Mouse (Mus musculus) lung, embryonic 14.5 days (tissue): ENCODE results near the gene Gne. TPM values are rescaled to one million over a fixed set of nuclear protein-coding genes. Genes with fewer than 3 reads are reported as not detected.

Experiments
- ATAC-seq: fragments of 200-750 bp; cut with Nextera tagmentation; 2 replicates; pipeline ENCODE4 v1.8.0; 2017; ENCODE audit warnings: mild to moderate bottlenecking, moderate TSS enrichment, moderate library complexity; ENCODE audit not compliant: insufficient read depth
- DNase-seq: peaks from one replicate; pipeline ENCODE4 v3.0.0-alpha.2; 2015
- H3K27ac ChIP-seq: fragments of 300-500 bp; sonication (generic); 2 replicates; pipeline ENCODE4 v1.5.1; 2014; ENCODE audit warnings: low read depth, mild to moderate bottlenecking, moderate library complexity
- H3K27me3 ChIP-seq: fragments of 300-500 bp; sonication (generic); 2 replicates; pipeline ENCODE4 v1.6.1; 2014; ENCODE audit warnings: low read length, control low read depth; ENCODE audit not compliant: insufficient read depth
- H3K36me3 ChIP-seq: fragments of 300-500 bp; sonication (generic); 2 replicates; pipeline ENCODE4 v1.6.1; 2014; ENCODE audit warnings: control low read depth; ENCODE audit not compliant: insufficient read depth
- H3K4me1 ChIP-seq: fragments of 300-500 bp; sonication (generic); 2 replicates; pipeline ENCODE4 v1.6.1; 2014; ENCODE audit warnings: antibody characterized with exemption, control low read depth; ENCODE audit not compliant: insufficient read depth
- H3K4me2 ChIP-seq: fragments of 300-500 bp; sonication (generic); 2 replicates; pipeline ENCODE4 v1.6.1; 2014; ENCODE audit warnings: mild to moderate bottlenecking
- H3K4me3 ChIP-seq: fragments of 300-500 bp; sonication (generic); 2 replicates; pipeline ENCODE4 v1.5.1; 2014; ENCODE audit warnings: low read depth, low read length
- H3K9ac ChIP-seq: fragments of 300-500 bp; sonication (generic); 2 replicates; pipeline ENCODE4 v1.6.1; 2014
- H3K9me3 ChIP-seq: fragments of 300-500 bp; sonication (generic); 2 replicates; pipeline ENCODE4 v1.6.1; 2016; ENCODE audit warnings: low read depth, low read length, control low read depth
- CTCF ChIP-seq: IDR thresholded peaks from 2 replicates; pipeline ENCODE4 v1.5.1; 2016; ENCODE audit warnings: antibody characterized with exemption, low read depth
- WGBS: fragments of 180-500 bp; shearing (Covaris S2); extraction: QIAGEN DNeasy Blood & Tissue Kit; methylation state at CpG from one replicate; pipeline ENCODE4 v1.1.7; 2014; 5-methylcytosine and 5-hydroxymethylcytosine counted together
- polyA plus RNA-seq: library from polyadenylated mRNA; unstranded; fragments of >200 nt; fragmentation: Nextera tagmentation; extraction: Ambion mirVana; gene quantifications from 2 replicates; pipeline ENCODE4 v1.2.1, GENCODE M21; 2014

Gne gene
- polyA plus RNA-seq, 1 experiment from 2014 or later, result 38.5 TPM

DNA sequence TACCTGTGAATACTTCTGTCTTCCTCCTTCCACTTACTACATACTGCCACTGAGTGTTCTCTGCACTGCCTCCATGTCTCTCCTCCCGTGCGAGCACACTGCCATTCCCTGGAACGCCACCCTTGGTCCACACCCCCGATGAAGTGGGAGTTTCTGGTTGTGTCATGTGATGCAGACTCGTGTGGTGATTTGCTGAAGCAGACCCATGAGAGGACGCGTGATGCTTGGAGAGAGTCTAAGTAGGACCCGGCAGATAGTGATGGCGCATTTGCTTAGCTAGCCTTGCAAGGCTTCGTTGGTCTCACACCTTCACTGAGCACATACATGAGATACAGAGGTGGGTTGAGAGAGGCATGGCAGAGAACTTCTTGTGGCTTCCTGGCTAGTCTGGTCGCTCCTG, 90.9 kb downstream of the Gne start:
- ATAC-seq (no peak), DNase-seq (no peak)
- H3K4me2 ChIP-seq, result no peak overlapping the region
- H3K9ac ChIP-seq, result no peak overlapping the region
- 89% methylated on average over 11 of the region's 11 CpGs for WGBS
- H3K36me3 ChIP-seq, result no peaks in the 10 kb centered on the region
- no peaks in the 10 kb centered on the region for H3K27me3 ChIP-seq
- no peaks in the 10 kb centered on the region for H3K4me1 ChIP-seq
- H3K9me3 ChIP-seq, result no peaks in the 10 kb centered on the region
- H3K4me3 ChIP-seq, result no peak overlapping the region
- H3K27ac ChIP-seq, result no peak overlapping the region
- no peak for TF ChIP-seq CTCF

DNA sequence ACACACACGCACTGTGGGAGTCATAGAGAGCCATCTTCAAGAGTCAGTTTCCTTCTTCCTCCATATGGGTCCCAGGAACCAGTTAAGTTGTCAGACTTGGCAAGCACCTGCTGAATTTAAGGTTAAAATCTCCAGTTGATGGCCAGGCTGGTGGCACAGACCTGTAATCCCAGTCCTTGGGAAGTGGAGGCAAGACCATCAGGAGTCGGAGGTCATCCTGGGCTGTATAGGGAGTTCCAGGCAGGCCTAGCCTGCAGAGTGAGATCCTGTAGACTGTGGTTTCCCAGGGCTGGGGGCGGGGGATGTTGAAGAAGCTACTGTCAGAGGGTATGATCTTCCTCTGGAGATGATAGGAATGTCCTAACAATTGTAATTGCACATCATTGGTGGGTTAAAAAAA, 95.0 kb downstream of the Gne start:
- Histone ChIP-seq H3K4me3 (no peak overlapping the region), H3K27ac (no peak overlapping the region), H3K4me2 (no peak overlapping the region), H3K4me1 (no peaks in the 10 kb centered on the region), H3K27me3 (no peaks in the 10 kb centered on the region), H3K9ac (no peak overlapping the region), H3K36me3 (no peaks in the 10 kb centered on the region), H3K9me3 (no peaks in the 10 kb centered on the region)
- 83% methylated on average over 3 of the region's 3 CpGs for WGBS
- TF ChIP-seq CTCF, result no peak
- DNase-seq (no peak), ATAC-seq (no peak)

DNA sequence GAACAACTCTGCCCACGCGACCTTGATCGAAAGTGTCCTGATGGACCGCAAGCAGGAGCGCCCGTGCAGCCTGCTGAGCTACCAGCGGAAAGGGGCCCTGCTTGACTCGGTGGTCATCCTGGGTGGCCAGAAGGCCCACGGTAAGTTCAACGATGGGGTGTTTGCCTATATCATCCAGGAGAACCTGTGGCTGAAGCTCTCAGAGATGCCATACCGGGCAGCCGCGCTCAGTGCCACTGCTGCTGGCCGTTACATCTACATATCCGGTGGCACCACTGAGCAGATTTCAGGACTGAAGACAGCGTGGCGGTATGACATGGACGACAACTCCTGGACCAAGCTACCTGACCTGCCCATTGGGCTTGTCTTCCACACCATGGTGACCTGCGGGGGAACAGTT, 99.7 kb downstream of the Gne start:
- Histone ChIP-seq H3K4me3 (no peak overlapping the region), H3K27me3 (no peaks in the 10 kb centered on the region), H3K9ac (no peak overlapping the region), H3K27ac (no peak overlapping the region), H3K36me3 (no peaks in the 10 kb centered on the region), H3K4me1 (no peaks in the 10 kb centered on the region), H3K4me2 (no peak overlapping the region), H3K9me3 (no peaks in the 10 kb centered on the region)
- TF ChIP-seq CTCF, result no peak
- DNase-seq, result no peak
- WGBS, result 87% methylated on average over 19 of the region's 19 CpGs
- no peak for ATAC-seq

Other genes starting within 250 kb of the Gne start
- gene Olfr157, start 244.0 kb downstream of the Gne start, polyA plus RNA-seq, result not detected in 2 replicates
- not detected in 2 replicates for gene Olfr155, start 232.6 kb downstream of the Gne start, polyA plus RNA-seq
- 27.9 and 29.5 TPM in 2 replicates for gene Reck, start 208.6 kb downstream of the Gne start, polyA plus RNA-seq
- 77.4 and 82.8 TPM in 2 replicates for gene Glipr2, start 126.8 kb downstream of the Gne start, polyA plus RNA-seq
- not detected in 2 replicates for gene Ccin, start 100.7 kb downstream of the Gne start, polyA plus RNA-seq
- gene Clta, start 79.7 kb downstream of the Gne start, polyA plus RNA-seq, result 227 and 237 TPM in 2 replicates
- gene Rnf38, start 149.6 kb upstream of the Gne start, polyA plus RNA-seq, result 30.7 and 33.2 TPM in 2 replicates
- gene Melk, start 216.7 kb upstream of the Gne start, polyA plus RNA-seq, result 58.5 and 61.9 TPM in 2 replicates